9 mouse cellular contexts compared by ENCODE assay signal in the genomic region with DNA sequence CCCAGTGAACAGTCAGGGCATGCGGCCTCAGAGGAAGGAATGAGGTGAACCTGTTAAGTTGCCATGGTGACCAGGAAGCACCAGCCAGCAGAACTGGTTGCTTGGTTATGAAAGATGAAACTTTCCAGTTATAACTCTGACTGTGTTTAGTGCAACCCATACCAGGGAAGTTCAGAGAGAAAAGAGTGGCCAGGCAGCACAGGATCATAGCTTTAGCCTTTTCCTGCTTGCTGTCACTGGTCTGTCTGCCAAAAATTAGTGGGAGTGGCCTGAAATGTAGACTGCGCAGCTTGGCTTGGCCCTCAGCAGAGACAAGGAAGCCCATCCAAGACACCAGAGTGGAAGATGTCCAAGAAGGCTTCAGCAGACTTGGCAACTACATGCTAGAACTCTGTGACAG.
A peak's percentile ranks its signal among the peaks of the same experiment; 100 is the strongest.
DNase-seq lines count a peak whose midpoint lies in the region; ATAC-seq and TF ChIP-seq lines count a peak whose summit lies in the region.
"Had no signal": no experiment of that assay in that cellular context is flagged by ENCODE, and none has a peak within 500 bp of the region (broad histone marks: within the 10 kb centered on the region; RNA-seq: fewer than 3 reads in every experiment).

No protein-coding gene starts in this region.

- H3K4me3 ChIP-seq in stomach, postnatal 0 days (ENCODE audit: low read depth, low read length): no peak overlapping the region

- WGBS in stomach, postnatal 0 days: 49% methylated on average over 2 of the region's 2 CpGs

- H3K27me3 ChIP-seq in stomach, postnatal 0 days (ENCODE audit: control insufficient read depth, insufficient read depth, low read length): no peaks in the 10 kb centered on the region

- no peak overlapping the region for H3K9ac ChIP-seq in stomach, postnatal 0 days (ENCODE audit: low read length)

- no peak overlapping the region for H3K4me2 ChIP-seq in stomach, postnatal 0 days (replicated peaks; ENCODE audit: low read depth)

- intact Hi-C loops in left cerebral cortex, postnatal 36 days (cut with DNase I): no loop called here

- TF ChIP-seq EP300 in stomach, postnatal 0 days (optimal IDR thresholded peaks at IDR 0.05): no peak

- TF ChIP-seq CTCF in stomach, postnatal 0 days (IDR thresholded peaks at IDR 0.05; ENCODE audit: low read depth): no peak

- H3K27ac ChIP-seq in stomach, postnatal 0 days (replicated peaks): no peak overlapping the region

- H3K4me1 ChIP-seq in stomach, postnatal 0 days (replicated peaks; ENCODE audit: control insufficient read depth, insufficient read depth): no peaks in the 10 kb centered on the region

- H3K36me3 ChIP-seq in stomach, postnatal 0 days (ENCODE audit: control insufficient read depth, insufficient read depth, low read length): no peaks in the 10 kb centered on the region

- DNase-seq in frontal cortex, postnatal 25 days (ENCODE audit: low spot score in 2 of 2): no peak
- DNase-seq in 3T3-L1 (ENCODE audit: low read depth, low spot score): peak; percentile 3
- peak; percentile 64 for DNase-seq in brain, adult 2 months (ENCODE audit: low read depth, low spot score)
- DNase-seq in gastrocnemius, postnatal 4 days (ENCODE audit: low spot score in 2 of 2): peak; percentile 21 to 65
- DNase-seq in left cerebral cortex, postnatal 36 days (ENCODE audit: low spot score in 2 of 2): peak; percentile 7 to 12
- DNase-seq in stomach, postnatal 0 days (ENCODE audit: low spot score): no peak
- no peak for DNase-seq in thymus, postnatal 14 days

- H3K9me3 ChIP-seq in stomach, postnatal 0 days (ENCODE audit: control insufficient read depth, low read length): no peaks in the 10 kb centered on the region
- H3K9me3 ChIP-seq: G1E had no signal

- peak; percentile 94 for ATAC-seq in frontal cortex, adult (ENCODE audit: low TSS enrichment)
- ATAC-seq in stomach, postnatal 0 days (ENCODE audit: low FRiP score, low TSS enrichment): peak; percentile 65; the same call in 1 of the 2 replicates

Comparison
In these comparisons a context has a peak if more than half of its experiments do, and no peak if none do; other contexts are left out.
1. DNase-seq: peak in 3T3-L1 (single experiment), brain, adult 2 months (single experiment), gastrocnemius, postnatal 4 days (2 of 2) and left cerebral cortex, postnatal 36 days (2 of 2); none in frontal cortex, postnatal 25 days (0 of 2), stomach, postnatal 0 days (single experiment) and thymus, postnatal 14 days (single experiment).